Mouse (Mus musculus): ENCODE measurements around the gene Napepld. TPM values are rescaled to one million over a fixed set of nuclear protein-coding genes. Genes with fewer than 3 reads are reported as not detected.

Gene Napepld
- polyA plus RNA-seq (2012; rRNA removed): 0.75 and 0.80 TPM in 2 replicates

DNA sequence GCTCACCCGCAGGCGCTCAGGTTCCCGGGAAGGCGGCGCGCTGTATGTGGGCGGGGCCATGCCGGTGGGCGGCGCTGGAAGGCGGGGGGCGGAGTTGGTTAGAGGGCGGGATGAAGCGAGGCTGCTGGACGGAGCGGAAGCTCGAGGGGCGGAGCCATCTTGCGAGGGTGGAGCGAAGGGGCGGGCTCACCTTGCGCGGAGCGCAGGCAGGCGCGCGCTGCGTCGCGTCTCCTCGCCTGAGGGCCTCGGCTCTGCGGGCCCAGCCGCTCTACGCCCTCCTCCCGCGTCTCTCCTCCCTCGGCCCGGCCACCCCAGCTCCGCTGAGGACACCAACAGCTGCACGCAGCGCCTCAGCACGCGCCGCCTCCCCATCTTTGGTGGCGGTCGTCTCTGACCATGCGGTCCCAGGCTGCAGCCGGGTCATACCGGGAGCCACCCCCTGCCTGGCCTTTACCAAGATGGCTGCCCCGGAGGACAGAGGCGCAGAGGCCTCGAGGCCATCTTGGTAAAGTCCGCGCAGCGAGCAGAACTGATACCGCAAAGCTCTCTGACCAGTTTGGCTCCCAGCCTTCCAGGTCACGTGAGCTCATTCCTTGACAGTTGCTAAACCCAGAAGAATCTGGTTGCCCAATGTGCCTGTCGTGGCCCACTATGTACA lies at the start of gene Napepld:
Napepld (minus strand) TSS at position 46 of the 658 bp plus-strand sequence.
- under 1% methylated on average over 43 of the region's 59 CpGs for WGBS
- Histone ChIP-seq H3K4me1 (ENCODE audit: control insufficient read depth, insufficient read depth, insufficient read length) (no peaks in the 10 kb centered on the region), H3K4me3 (ENCODE audit: extremely low read depth, insufficient read depth, insufficient read length) (peak within 1 kb of the TSS; percentile 92), H3K27me3 (ENCODE audit: control insufficient read depth, insufficient read depth, low read length) (no peaks in the 10 kb centered on the region), H3K36me3 (ENCODE audit: control insufficient read depth, insufficient read depth, low read length) (no peaks in the 10 kb centered on the region), H3K27ac (ENCODE audit: insufficient read depth, low read length) (peak within 1 kb of the TSS; percentile 96)
- TF ChIP-seq CTCF (IDR thresholded peaks at IDR 0.05; ENCODE audit: extremely low read depth, insufficient read depth, insufficient read length, insufficient replicate concordance) (no peak), POLR2A (IDR thresholded peaks at IDR 0.05; ENCODE audit: low read depth, low read length) (peak; percentile 97)
- DNase-seq (ENCODE audit: low read depth in 1 of 2, low spot score in 2 of 2): peak; percentile 95 to 98

DNA sequence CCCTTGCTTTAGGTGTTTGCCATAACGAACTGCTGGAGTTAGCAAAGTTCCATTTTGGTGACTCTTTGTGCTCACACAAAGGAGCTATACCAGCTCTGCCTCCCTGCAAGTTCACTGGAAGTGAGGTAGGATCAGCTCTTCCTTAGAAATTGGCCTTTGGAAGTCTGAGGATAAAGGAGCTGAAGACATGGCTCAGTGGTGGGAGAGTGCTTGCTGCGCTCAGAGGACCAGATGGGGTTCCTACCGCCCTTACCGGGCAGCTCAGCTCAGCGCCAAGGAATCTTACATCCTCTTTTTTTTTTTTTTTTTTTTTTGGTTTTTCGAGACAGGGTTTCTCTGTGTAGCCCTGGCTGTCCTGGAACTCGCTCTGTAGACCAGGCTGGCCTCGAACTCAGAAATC lies 44.8 kb upstream of the Napepld start:
- Histone ChIP-seq H3K27me3 (ENCODE audit: control insufficient read depth, insufficient read depth, low read length) (no peaks in the 10 kb centered on the region), H3K27ac (ENCODE audit: insufficient read depth, low read length) (no peak overlapping the region), H3K4me1 (ENCODE audit: control insufficient read depth, insufficient read depth, insufficient read length) (no peaks in the 10 kb centered on the region), H3K36me3 (ENCODE audit: control insufficient read depth, insufficient read depth, low read length) (peaks cover 43% of the 10 kb centered on the region), H3K4me3 (ENCODE audit: extremely low read depth, insufficient read depth, insufficient read length) (no peak overlapping the region)
- WGBS: 85% methylated on average over 8 of the region's 8 CpGs
- TF ChIP-seq POLR2A (IDR thresholded peaks at IDR 0.05; ENCODE audit: low read depth, low read length): no peak
- DNase-seq (ENCODE audit: low read depth in 1 of 2, low spot score in 2 of 2): no peak

DNA sequence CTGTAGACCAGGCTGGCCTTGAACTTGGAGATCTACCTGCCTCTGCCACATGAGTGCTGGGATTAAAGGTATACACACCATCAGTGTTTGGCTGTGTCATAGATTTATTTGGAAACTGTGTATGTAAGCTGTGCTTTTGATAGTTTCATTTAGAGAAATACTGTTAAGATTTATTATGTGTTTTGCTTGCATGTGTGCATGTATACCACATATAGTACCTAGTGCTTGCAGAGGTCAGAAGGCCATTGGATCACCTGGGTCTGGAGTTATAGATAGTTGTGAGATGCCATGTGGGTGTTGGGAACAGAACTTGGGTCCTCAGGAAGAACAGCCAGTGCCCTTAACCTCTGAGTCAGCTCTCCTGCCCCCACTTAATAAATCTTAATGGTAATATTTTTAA lies 43.5 kb upstream of the Napepld start:
- DNase-seq (ENCODE audit: low read depth in 1 of 2, low spot score in 2 of 2): no peak
- Histone ChIP-seq H3K27ac (ENCODE audit: insufficient read depth, low read length) (no peak overlapping the region), H3K4me1 (ENCODE audit: control insufficient read depth, insufficient read depth, insufficient read length) (no peaks in the 10 kb centered on the region), H3K4me3 (ENCODE audit: extremely low read depth, insufficient read depth, insufficient read length) (no peak overlapping the region), H3K36me3 (ENCODE audit: control insufficient read depth, insufficient read depth, low read length) (peaks cover 49% of the 10 kb centered on the region), H3K27me3 (ENCODE audit: control insufficient read depth, insufficient read depth, low read length) (no peaks in the 10 kb centered on the region)
- TF ChIP-seq POLR2A (IDR thresholded peaks at IDR 0.05; ENCODE audit: low read depth, low read length) (no peak), CTCF (IDR thresholded peaks at IDR 0.05; ENCODE audit: extremely low read depth, insufficient read depth, insufficient read length, insufficient replicate concordance) (no peak)

DNA sequence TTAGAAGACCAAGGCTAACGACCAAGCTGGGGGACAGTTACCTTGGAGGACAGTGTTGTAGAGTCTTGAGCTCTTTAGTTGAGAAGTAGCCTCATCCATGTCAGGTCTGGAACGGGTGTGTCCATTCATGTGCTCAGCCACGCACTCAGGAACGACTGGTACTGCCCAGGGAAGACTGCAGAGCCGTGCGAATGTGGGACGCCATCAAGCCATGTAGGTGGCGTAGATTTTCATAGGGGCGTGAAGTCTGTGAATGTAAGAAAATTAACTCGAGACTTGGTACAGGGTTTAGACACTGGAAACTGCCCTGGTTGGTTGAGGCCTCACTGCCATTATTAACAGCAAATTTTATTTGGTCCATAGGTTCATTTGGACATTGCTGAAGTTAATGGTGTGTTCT lies 42.4 kb upstream of the Napepld start:
- TF ChIP-seq CTCF (IDR thresholded peaks at IDR 0.05; ENCODE audit: extremely low read depth, insufficient read depth, insufficient read length, insufficient replicate concordance) (no peak), POLR2A (IDR thresholded peaks at IDR 0.05; ENCODE audit: low read depth, low read length) (no peak)
- peaks cover 48% of the 10 kb centered on the region for H3K36me3 ChIP-seq (ENCODE audit: control insufficient read depth, insufficient read depth, low read length)

DNA sequence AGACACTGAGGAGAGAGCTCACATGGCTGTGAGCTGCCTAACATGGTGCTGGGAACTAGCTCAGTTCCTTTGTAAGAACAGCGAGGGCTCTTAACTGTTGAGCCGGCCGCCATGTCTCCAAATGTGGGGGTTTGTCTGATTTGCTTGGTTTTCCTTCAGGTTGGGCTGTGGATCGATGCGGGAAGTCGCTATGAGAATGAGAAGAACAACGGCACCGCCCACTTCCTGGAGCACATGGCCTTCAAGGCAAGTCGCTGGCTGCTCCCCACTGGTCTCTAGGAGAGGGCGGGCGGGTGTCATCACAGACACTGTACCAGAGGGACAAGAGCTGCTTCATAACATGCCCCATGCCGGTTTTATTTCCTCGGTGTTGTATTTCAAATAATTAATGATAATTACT lies 38.7 kb upstream of the Napepld start:
- WGBS: 92% methylated on average over 13 of the region's 13 CpGs
- Histone ChIP-seq H3K4me1 (ENCODE audit: control insufficient read depth, insufficient read depth, insufficient read length) (peaks cover 5% of the 10 kb centered on the region; the same call in 1 of the 2 replicates), H3K27me3 (ENCODE audit: control insufficient read depth, insufficient read depth, low read length) (no peaks in the 10 kb centered on the region), H3K27ac (ENCODE audit: insufficient read depth, low read length) (no peak overlapping the region), H3K4me3 (ENCODE audit: extremely low read depth, insufficient read depth, insufficient read length) (no peak overlapping the region), H3K36me3 (ENCODE audit: control insufficient read depth, insufficient read depth, low read length) (peaks cover 32% of the 10 kb centered on the region)
- no peak for DNase-seq (ENCODE audit: low read depth in 1 of 2, low spot score in 2 of 2)
- TF ChIP-seq CTCF (IDR thresholded peaks at IDR 0.05; ENCODE audit: extremely low read depth, insufficient read depth, insufficient read length, insufficient replicate concordance): no peak
- TF ChIP-seq POLR2A (IDR thresholded peaks at IDR 0.05; ENCODE audit: low read depth, low read length): no peak

More for the DNA sequence above, 42.4 kb upstream of the Napepld start:
- no peaks in the 10 kb centered on the region for H3K27me3 ChIP-seq (ENCODE audit: control insufficient read depth, insufficient read depth, low read length)
- no peak overlapping the region for H3K4me3 ChIP-seq (ENCODE audit: extremely low read depth, insufficient read depth, insufficient read length)
- 93% methylated on average over 10 of the region's 10 CpGs for whole genome bisulfite sequencing
- no peak overlapping the region for H3K27ac ChIP-seq (ENCODE audit: insufficient read depth, low read length)
- no peaks in the 10 kb centered on the region for H3K4me1 ChIP-seq (ENCODE audit: control insufficient read depth, insufficient read depth, insufficient read length)
- no peak for DNase-seq (ENCODE audit: low read depth in 1 of 2, low spot score in 2 of 2)

DNA sequence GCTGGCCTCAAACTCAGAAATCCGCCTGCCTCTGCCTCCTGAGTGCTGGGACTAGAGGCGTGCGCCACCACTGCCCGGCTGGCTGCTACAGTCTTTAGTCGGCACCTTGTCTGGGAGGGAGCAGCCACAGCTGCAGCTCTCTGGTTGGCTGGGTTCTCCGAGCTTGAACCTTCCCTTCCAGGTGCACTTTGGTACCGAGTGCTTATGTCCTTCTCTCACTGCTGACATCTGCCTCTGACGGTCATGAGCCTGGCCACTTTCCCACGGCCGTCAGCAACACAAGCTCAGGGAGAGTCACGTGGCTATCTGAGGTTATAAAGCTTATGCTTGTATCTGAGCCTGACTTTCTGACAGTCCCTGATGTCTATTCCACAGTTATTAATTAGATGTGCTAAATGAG lies 37.9 kb upstream of the Napepld start:
- no peak for TF ChIP-seq POLR2A (IDR thresholded peaks at IDR 0.05; ENCODE audit: low read depth, low read length)
- TF ChIP-seq CTCF (IDR thresholded peaks at IDR 0.05; ENCODE audit: extremely low read depth, insufficient read depth, insufficient read length, insufficient replicate concordance): no peak
- Histone ChIP-seq H3K36me3 (ENCODE audit: control insufficient read depth, insufficient read depth, low read length) (peaks cover 29% of the 10 kb centered on the region), H3K4me1 (ENCODE audit: control insufficient read depth, insufficient read depth, insufficient read length) (peaks cover 5% of the 10 kb centered on the region; the same call in 1 of the 2 replicates), H3K4me3 (ENCODE audit: extremely low read depth, insufficient read depth, insufficient read length) (no peak overlapping the region), H3K27ac (ENCODE audit: insufficient read depth, low read length) (no peak overlapping the region), H3K27me3 (ENCODE audit: control insufficient read depth, insufficient read depth, low read length) (no peaks in the 10 kb centered on the region)
- no peak for DNase-seq (ENCODE audit: low read depth in 1 of 2, low spot score in 2 of 2)
- 88% methylated on average over 11 of the region's 11 CpGs for WGBS

DNA sequence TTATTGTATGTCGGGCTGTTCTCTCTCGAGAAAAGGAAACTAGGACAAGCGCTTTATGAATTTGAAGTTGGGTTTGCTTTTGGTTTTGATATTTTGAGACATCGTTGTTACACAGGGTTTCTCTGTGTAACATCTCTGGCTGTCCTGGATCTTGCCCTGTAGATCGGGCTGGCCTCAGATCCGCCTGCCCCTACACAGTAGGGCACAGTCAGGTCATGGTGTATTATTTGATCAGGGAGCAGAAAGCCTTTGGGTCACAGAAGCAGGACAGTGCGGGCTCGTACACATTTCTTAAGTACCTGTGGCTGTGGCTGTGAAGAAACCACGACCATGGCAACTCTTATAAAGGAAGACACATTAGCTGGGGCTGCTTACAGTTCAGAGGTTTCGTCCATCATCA lies 36.4 kb upstream of the Napepld start:
- Histone ChIP-seq H3K4me1 (ENCODE audit: control insufficient read depth, insufficient read depth, insufficient read length) (peaks cover 5% of the 10 kb centered on the region; the same call in 1 of the 2 replicates), H3K36me3 (ENCODE audit: control insufficient read depth, insufficient read depth, low read length) (peaks cover 18% of the 10 kb centered on the region), H3K27me3 (ENCODE audit: control insufficient read depth, insufficient read depth, low read length) (no peaks in the 10 kb centered on the region), H3K27ac (ENCODE audit: insufficient read depth, low read length) (no peak overlapping the region), H3K4me3 (ENCODE audit: extremely low read depth, insufficient read depth, insufficient read length) (peak overlapping the region; percentile 80)
- TF ChIP-seq CTCF (IDR thresholded peaks at IDR 0.05; ENCODE audit: extremely low read depth, insufficient read depth, insufficient read length, insufficient replicate concordance): no peak
- no peak for TF ChIP-seq POLR2A (IDR thresholded peaks at IDR 0.05; ENCODE audit: low read depth, low read length)
- DNase-seq (ENCODE audit: low read depth in 1 of 2, low spot score in 2 of 2): no peak
- WGBS: 10% methylated on average over 10 of the region's 10 CpGs
